Mouse (Mus musculus) erythroblast, embryonic 14.5 days (primary cell): ENCODE measurements around the gene Sos2.

Source experiments
- GATA1 ChIP-seq: IDR thresholded peaks from 2 replicates; pipeline ENCODE4 v1.6.1; 2012; ENCODE audit warnings: low read length, inconsistent platforms, mixed read lengths
- TAL1 ChIP-seq: IDR thresholded peaks from 3 replicates; pipeline ENCODE4 v1.6.1; 2012; ENCODE audit warnings: low read length, inconsistent platforms, mixed read lengths

GRCm38 (mm10) chr12:69713628-69714027 is 32.0 kb upstream of the Sos2 start:
- TF ChIP-seq GATA1 (no peak), TAL1 (no peak; the same call in 2 of the 3 replicates)
